Mouse (Mus musculus): ENCODE measurements around the gene Gpc6. TPM values are rescaled to one million over a fixed set of nuclear protein-coding genes. Genes with fewer than 3 reads are reported as not detected.
"Not testable (repeated sequence)": the region's sequence is repeated elsewhere in the genome, so short reads cannot be mapped to it uniquely, and the experiment has no call there.

Gene Gpc6
- polyA plus RNA-seq, 1 experiment: 1.4 TPM

GRCm38 (mm10) chr14:117446675-117447231 is 521.6 kb downstream of the Gpc6 start:
- not testable (repeated sequence) for H3K4me3 ChIP-seq (ENCODE audit: insufficient read depth, low read depth, low read length); H3K27ac ChIP-seq (replicated peaks; ENCODE audit: low read depth, low read length); H3K4me1 ChIP-seq (ENCODE audit: control insufficient read depth, insufficient read depth, insufficient read length, low read length)

GRCm38 (mm10) chr14:117451391-117451991 is 526.4 kb downstream of the Gpc6 start:
- Histone ChIP-seq H3K27ac (replicated peaks; ENCODE audit: low read depth, low read length) (no peak overlapping the region), H3K4me3 (ENCODE audit: insufficient read depth, low read depth, low read length) (no peak overlapping the region), H3K4me1 (ENCODE audit: control insufficient read depth, insufficient read depth, insufficient read length, low read length) (no peaks in the 10 kb centered on the region)

GRCm38 (mm10) chr14:117452150-117452549 is 527.0 kb downstream of the Gpc6 start:
- no peak overlapping the region for H3K27ac ChIP-seq (replicated peaks; ENCODE audit: low read depth, low read length)
- H3K4me3 ChIP-seq (ENCODE audit: insufficient read depth, low read depth, low read length): no peak overlapping the region
- H3K4me1 ChIP-seq (ENCODE audit: control insufficient read depth, insufficient read depth, insufficient read length, low read length): no peaks in the 10 kb centered on the region

- H3K4me3 ChIP-seq (ENCODE audit: insufficient read depth, low read depth, low read length): no peak overlapping the region
- H3K27ac ChIP-seq (replicated peaks; ENCODE audit: low read depth, low read length): no peak overlapping the region
- no peaks in the 10 kb centered on the region for H3K4me1 ChIP-seq (ENCODE audit: control insufficient read depth, insufficient read depth, insufficient read length, low read length)
These were observed 548.3 kb downstream of the Gpc6 start for GRCm38 (mm10) chr14:117473378-117473777.

GRCm38 (mm10) chr14:117478879-117479278 is 553.8 kb downstream of the Gpc6 start:
- Histone ChIP-seq H3K4me3 (ENCODE audit: insufficient read depth, low read depth, low read length) (no peak overlapping the region), H3K4me1 (ENCODE audit: control insufficient read depth, insufficient read depth, insufficient read length, low read length) (no peaks in the 10 kb centered on the region), H3K27ac (replicated peaks; ENCODE audit: low read depth, low read length) (no peak overlapping the region)

- no peak overlapping the region for H3K4me3 ChIP-seq (ENCODE audit: insufficient read depth, low read depth, low read length)
- no peaks in the 10 kb centered on the region for H3K4me1 ChIP-seq (ENCODE audit: control insufficient read depth, insufficient read depth, insufficient read length, low read length)
- H3K27ac ChIP-seq (replicated peaks; ENCODE audit: low read depth, low read length): no peak overlapping the region
These were observed 562.1 kb downstream of the Gpc6 start for GRCm38 (mm10) chr14:117487161-117487754.

GRCm38 (mm10) chr14:117490469-117490868 is 565.4 kb downstream of the Gpc6 start:
- H3K27ac ChIP-seq (replicated peaks; ENCODE audit: low read depth, low read length): no peak overlapping the region
- no peak overlapping the region for H3K4me3 ChIP-seq (ENCODE audit: insufficient read depth, low read depth, low read length)
- no peaks in the 10 kb centered on the region for H3K4me1 ChIP-seq (ENCODE audit: control insufficient read depth, insufficient read depth, insufficient read length, low read length)

GRCm38 (mm10) chr14:117495118-117495517 is 570.0 kb downstream of the Gpc6 start:
- H3K4me3 ChIP-seq (ENCODE audit: insufficient read depth, low read depth, low read length): no peak overlapping the region
- H3K27ac ChIP-seq (replicated peaks; ENCODE audit: low read depth, low read length): no peak overlapping the region
- no peaks in the 10 kb centered on the region for H3K4me1 ChIP-seq (ENCODE audit: control insufficient read depth, insufficient read depth, insufficient read length, low read length)

- H3K4me1 ChIP-seq (ENCODE audit: control insufficient read depth, insufficient read depth, insufficient read length, low read length): no peaks in the 10 kb centered on the region
- no peak overlapping the region for H3K27ac ChIP-seq (replicated peaks; ENCODE audit: low read depth, low read length)
- H3K4me3 ChIP-seq (ENCODE audit: insufficient read depth, low read depth, low read length): no peak overlapping the region
These were observed 573.7 kb downstream of the Gpc6 start for GRCm38 (mm10) chr14:117498785-117499184.

- Histone ChIP-seq H3K27ac (replicated peaks; ENCODE audit: low read depth, low read length) (no peak overlapping the region), H3K4me1 (ENCODE audit: control insufficient read depth, insufficient read depth, insufficient read length, low read length) (no peaks in the 10 kb centered on the region), H3K4me3 (ENCODE audit: insufficient read depth, low read depth, low read length) (no peak overlapping the region)
These were observed 574.2 kb downstream of the Gpc6 start for GRCm38 (mm10) chr14:117499354-117499753.

GRCm38 (mm10) chr14:117514829-117515228 is 589.7 kb downstream of the Gpc6 start:
- no peaks in the 10 kb centered on the region for H3K4me1 ChIP-seq (ENCODE audit: control insufficient read depth, insufficient read depth, insufficient read length, low read length)
- H3K4me3 ChIP-seq (ENCODE audit: insufficient read depth, low read depth, low read length): no peak overlapping the region
- H3K27ac ChIP-seq (replicated peaks; ENCODE audit: low read depth, low read length): no peak overlapping the region

GRCm38 (mm10) chr14:117519574-117519973 is 594.5 kb downstream of the Gpc6 start:
- Histone ChIP-seq H3K4me3 (ENCODE audit: insufficient read depth, low read depth, low read length) (no peak overlapping the region), H3K4me1 (ENCODE audit: control insufficient read depth, insufficient read depth, insufficient read length, low read length) (no peaks in the 10 kb centered on the region), H3K27ac (replicated peaks; ENCODE audit: low read depth, low read length) (no peak overlapping the region)

- H3K27ac ChIP-seq (replicated peaks; ENCODE audit: low read depth, low read length): no peak overlapping the region
- H3K4me1 ChIP-seq (ENCODE audit: control insufficient read depth, insufficient read depth, insufficient read length, low read length): no peaks in the 10 kb centered on the region
These were observed 595.6 kb downstream of the Gpc6 start for GRCm38 (mm10) chr14:117520706-117521105.

GRCm38 (mm10) chr14:117525133-117525532 is 600.0 kb downstream of the Gpc6 start:
- H3K4me1 ChIP-seq (ENCODE audit: control insufficient read depth, insufficient read depth, insufficient read length, low read length): no peaks in the 10 kb centered on the region
- no peak overlapping the region for H3K4me3 ChIP-seq (ENCODE audit: insufficient read depth, low read depth, low read length)
- no peak overlapping the region for H3K27ac ChIP-seq (replicated peaks; ENCODE audit: low read depth, low read length)

More at GRCm38 (mm10) chr14:117520706-117521105, 595.6 kb downstream of the Gpc6 start:
- H3K4me3 ChIP-seq (ENCODE audit: insufficient read depth, low read depth, low read length): no peak overlapping the region

- Histone ChIP-seq H3K4me1 (ENCODE audit: control insufficient read depth, insufficient read depth, insufficient read length, low read length) (no peaks in the 10 kb centered on the region), H3K4me3 (ENCODE audit: insufficient read depth, low read depth, low read length) (no peak overlapping the region), H3K27ac (replicated peaks; ENCODE audit: low read depth, low read length) (no peak overlapping the region)
These were observed 601.9 kb downstream of the Gpc6 start for GRCm38 (mm10) chr14:117527053-117527452.

GRCm38 (mm10) chr14:117529439-117529838 is 604.3 kb downstream of the Gpc6 start:
- H3K4me3 ChIP-seq (ENCODE audit: insufficient read depth, low read depth, low read length): no peak overlapping the region
- H3K27ac ChIP-seq (replicated peaks; ENCODE audit: low read depth, low read length): no peak overlapping the region
- H3K4me1 ChIP-seq (ENCODE audit: control insufficient read depth, insufficient read depth, insufficient read length, low read length): no peaks in the 10 kb centered on the region
